Mouse (Mus musculus) CH12.LX (cell line): ENCODE results near the gene Fbxl17. TPM values are rescaled to one million over a fixed set of nuclear protein-coding genes. Genes with fewer than 3 reads are reported as not detected.

Experiments used
- DNase-seq: peaks from one replicate; pipeline ENCODE4 v3.0.0-alpha.2; 2013; ENCODE audit errors: extremely low read depth
- H3K27ac ChIP-seq: 2 replicates; pipeline ENCODE4 v1.5.1; 2012; ENCODE audit warnings: low read depth, mild to moderate bottlenecking, control low read depth, moderate library complexity; ENCODE audit not compliant: insufficient read depth
- H3K27me3 ChIP-seq: replicated peaks from 2 replicates; pipeline ENCODE3; 2012; ENCODE audit warnings: inconsistent platforms
- H3K36me3 ChIP-seq, 2 experiments: replicated peaks in 1 of 2; 2 replicates each; pipeline versions ENCODE3 to v1.6.1; 2012; ENCODE audit warnings: inconsistent platforms in 1 of 2, low read length in 1 of 2, mild to moderate bottlenecking in 1 of 2, mixed read lengths in 1 of 2, moderate library complexity in 1 of 2; ENCODE audit not compliant: control insufficient read depth in 1 of 2, insufficient read depth in 1 of 2
- H3K4me1 ChIP-seq, 2 experiments: 2 replicates each; pipeline ENCODE4 v1.6.1; 2012; ENCODE audit warnings: inconsistent platforms in 1 of 2, moderate library complexity in 1 of 2; ENCODE audit not compliant: insufficient read depth in 2 of 2, control insufficient read depth in 1 of 2
- H3K4me2 ChIP-seq: 2 replicates; pipeline ENCODE4 v1.6.1; 2012; ENCODE audit warnings: low read depth, mild to moderate bottlenecking, control low read depth; ENCODE audit not compliant: poor library complexity, insufficient read depth, severe bottlenecking
- H3K4me3 ChIP-seq, 3 experiments: fragments of 150-350 bp in 1 of 3; sonication (generic) in 1 of 3; replicated peaks in 1 of 3; 2 replicates each; pipeline versions ENCODE3 to v1.5.1; 2011 to 2012; ENCODE audit warnings: low read depth in 2 of 3, low read length in 2 of 3, mild to moderate bottlenecking in 2 of 3, moderate library complexity in 2 of 3, control low read depth in 1 of 3, improper control_type of control experiment in 1 of 3, inconsistent platforms in 1 of 3, mixed read lengths in 1 of 3; ENCODE audit not compliant: poor library complexity in 1 of 3
- H3K79me2 ChIP-seq: replicated peaks from 2 replicates; pipeline ENCODE4 v1.6.1; 2012; ENCODE audit warnings: mild to moderate bottlenecking, moderate library complexity; ENCODE audit not compliant: control insufficient read depth, poor library complexity, insufficient read depth, severe bottlenecking; ENCODE audit errors: extremely low read depth
- H3K9ac ChIP-seq: 2 replicates; pipeline ENCODE4 v1.6.1; 2012; ENCODE audit warnings: low read depth, mild to moderate bottlenecking, control low read depth, moderate library complexity; ENCODE audit not compliant: insufficient read depth
- H3K9me3 ChIP-seq: replicated peaks from 2 replicates; pipeline ENCODE3; 2012; ENCODE audit warnings: low read length, inconsistent platforms, mixed read lengths
- BHLHE40 ChIP-seq: IDR thresholded peaks from 2 replicates; pipeline ENCODE4 v1.6.1; 2011; ENCODE audit warnings: mild to moderate bottlenecking, low read depth, low read length, improper control_type of control experiment
- CHD2 ChIP-seq: IDR thresholded peaks from 2 replicates; pipeline ENCODE4 v1.6.1; 2011; ENCODE audit warnings: low read length, improper control_type of control experiment
- E2F4 ChIP-seq: IDR thresholded peaks from 2 replicates; pipeline ENCODE4 v1.6.1; 2011; ENCODE audit warnings: low read depth, low read length, improper control_type of control experiment; ENCODE audit not compliant: insufficient replicate concordance
- EP300 ChIP-seq: IDR thresholded peaks from 2 replicates; pipeline ENCODE4 v1.6.1; 2011; ENCODE audit warnings: low read length, improper control_type of control experiment
- GABPA ChIP-seq: IDR thresholded peaks from 2 replicates; pipeline ENCODE4 v1.6.1; 2012; ENCODE audit warnings: low read depth, low read length, improper control_type of control experiment, inconsistent platforms; ENCODE audit not compliant: insufficient replicate concordance
- IRF4 ChIP-seq: IDR thresholded peaks from 2 replicates; pipeline ENCODE4 v1.6.1; 2014; ENCODE audit warnings: low read depth, mild to moderate bottlenecking, inconsistent platforms, low read length, improper control_type of control experiment
- JUN ChIP-seq: IDR thresholded peaks from 2 replicates; pipeline ENCODE4 v1.6.1; 2011; ENCODE audit warnings: low read depth, mild to moderate bottlenecking, low read length, improper control_type of control experiment, moderate library complexity; ENCODE audit not compliant: insufficient read depth
- JUND ChIP-seq: conservative IDR thresholded peaks from 2 replicates; pipeline ENCODE4 v1.6.1; 2011; ENCODE audit warnings: low read depth, low read length, improper control_type of control experiment
- KAT2A ChIP-seq: IDR thresholded peaks from 2 replicates; pipeline ENCODE4 v1.6.1; 2012; ENCODE audit warnings: low read length, improper control_type of control experiment, inconsistent platforms; ENCODE audit not compliant: insufficient replicate concordance
- MAFK ChIP-seq: IDR thresholded peaks from 2 replicates; pipeline ENCODE4 v1.6.1; 2011; ENCODE audit warnings: low read length, improper control_type of control experiment; ENCODE audit not compliant: insufficient replicate concordance
- MAX ChIP-seq: IDR thresholded peaks from 2 replicates; pipeline ENCODE4 v1.6.1; 2011; ENCODE audit warnings: low read length, improper control_type of control experiment
- MYC ChIP-seq: IDR thresholded peaks from 2 replicates; pipeline ENCODE4 v1.6.1; 2011; ENCODE audit warnings: low read depth, mild to moderate bottlenecking, improper control_type of control experiment, low read length
- PAX5 ChIP-seq: IDR thresholded peaks from 2 replicates; pipeline ENCODE4 v1.6.1; 2012; ENCODE audit warnings: low read length, inconsistent platforms, mixed read lengths
- POLR2AphosphoS2 ChIP-seq: IDR thresholded peaks from 2 replicates; pipeline ENCODE4 v1.6.1; 2011; ENCODE audit warnings: low read depth, low read length, improper control_type of control experiment
- RCOR1 ChIP-seq: conservative IDR thresholded peaks from 2 replicates; pipeline ENCODE4 v1.6.1; 2012; ENCODE audit warnings: low read depth, mild to moderate bottlenecking, inconsistent platforms, low read length, improper control_type of control experiment
- SMC3 ChIP-seq: IDR thresholded peaks from 2 replicates; pipeline ENCODE4 v1.6.1; 2011; ENCODE audit warnings: low read depth, low read length, improper control_type of control experiment
- TBP ChIP-seq: conservative IDR thresholded peaks from 2 replicates; pipeline ENCODE4 v1.6.1; 2011; ENCODE audit warnings: low read depth, low read length, improper control_type of control experiment
- TCF12 ChIP-seq: IDR thresholded peaks from 2 replicates; pipeline ENCODE4 v1.6.1; 2014; ENCODE audit warnings: low read depth, mild to moderate bottlenecking, inconsistent platforms, low read length, improper control_type of control experiment
- UBTF ChIP-seq: IDR thresholded peaks from 2 replicates; pipeline ENCODE4 v1.6.1; 2012; ENCODE audit warnings: low read depth, mild to moderate bottlenecking, inconsistent platforms, low read length, improper control_type of control experiment, moderate library complexity
- USF2 ChIP-seq: conservative IDR thresholded peaks from 2 replicates; pipeline ENCODE4 v1.6.1; 2011; ENCODE audit warnings: low read depth, low read length, improper control_type of control experiment
- ZKSCAN1 ChIP-seq: IDR thresholded peaks from 2 replicates; pipeline ENCODE4 v1.6.1; 2012; ENCODE audit warnings: low read depth, inconsistent platforms, low read length, improper control_type of control experiment, borderline replicate concordance
- ZNF384 ChIP-seq: IDR thresholded peaks from 2 replicates; pipeline ENCODE4 v1.6.1; 2012; ENCODE audit warnings: low read depth, low read length, improper control_type of control experiment, inconsistent platforms
- dilution Hi-C: fragments of 300-500 bp; cut with MboI; formaldehyde crosslinking; loops from 2 replicates; pipeline ENCODE4 v1.14.3; 2020; ENCODE audit warnings: low sequenced_read_pairs; ENCODE audit not compliant: extremely low pct_unique_long_range_greater_than_20kb, extremely low pct_ligation_motif_present
- in situ Hi-C: fragments of 300-500 bp; cut with MboI; formaldehyde crosslinking; loops from 3 replicates; pipeline ENCODE4 v1.14.3; 2019; ENCODE audit warnings: low sequenced_read_pairs, low pct_ligation_motif_present, low pct_unique_long_range_greater_than_20kb, mixed read lengths
- polyA plus RNA-seq: library from polyadenylated mRNA; unstranded; fragments of >175 nt; gene quantifications from 2 replicates; pipeline ENCODE4 v1.2.1, GENCODE M21; 2012; ENCODE audit warnings: low read depth; ENCODE audit not compliant: insufficient read length
- total RNA-seq, 2 experiments: library from RNA; depleted of rRNA; stranded (reverse); fragments of 300-350 nt in 1 of 2; fragments of >200 nt in 1 of 2; gene quantifications; 2 replicates each; pipeline ENCODE4 v1.2.3; 2012 to 2014

Fbxl17 gene
- total and polyA plus RNA-seq, 3 experiments, result 4.0 to 6.9 (median 4.3) TPM

GRCm38 (mm10) chr17:63119077-63119476 is 380.7 kb downstream of the Fbxl17 start:
- dilution Hi-C loops (no loop called here), in situ Hi-C loops (no loop called here)
- H3K79me2 ChIP-seq, result no peaks in the 10 kb centered on the region
- no peaks in the 10 kb centered on the region for H3K9me3 ChIP-seq
- H3K4me3 ChIP-seq, result no peak overlapping the region
- TF ChIP-seq POLR2AphosphoS2 (no peak), MAX (no peak), JUN (no peak), CHD2 (no peak), PAX5 (no peak), TCF12 (no peak), RCOR1 (no peak), UBTF (no peak), EP300 (no peak)
- no peak for DNase-seq
- no peaks in the 10 kb centered on the region for H3K27me3 ChIP-seq
- no peak overlapping the region for H3K27ac ChIP-seq
- peaks cover 0 to 5% of the 10 kb centered on the region in 2 experiments; a peak in 1 of 4 replicates for H3K4me1 ChIP-seq
- H3K9ac ChIP-seq, result no peak overlapping the region
- no peak overlapping the region for H3K4me2 ChIP-seq
- H3K36me3 ChIP-seq, result peaks cover 0 to 6% of the 10 kb centered on the region in 2 experiments

- Histone ChIP-seq H3K36me3 (peaks cover 0 to 1% of the 10 kb centered on the region in 2 experiments), H3K27me3 (no peaks in the 10 kb centered on the region), H3K4me3 (no peak overlapping the region), H3K9me3 (no peaks in the 10 kb centered on the region), H3K79me2 (no peaks in the 10 kb centered on the region), H3K4me2 (no peak overlapping the region), H3K4me1 (no peaks in the 10 kb centered on the region), H3K27ac (no peak overlapping the region), H3K9ac (no peak overlapping the region)
- dilution Hi-C loops (no loop called here), in situ Hi-C loops (no loop called here)
- no peak for DNase-seq
- TF ChIP-seq POLR2AphosphoS2 (no peak), ZKSCAN1 (no peak), E2F4 (no peak), MAFK (no peak), USF2 (no peak), MYC (no peak), TBP (no peak), GABPA (no peak), EP300 (no peak), JUN (no peak), BHLHE40 (no peak), SMC3 (no peak), JUND (no peak), ZNF384 (no peak), KAT2A (no peak), IRF4 (no peak), RCOR1 (no peak)
- TF ChIP-seq, all 38 proteins: peak for 0
These were observed 382.7 kb downstream of the Fbxl17 start for GRCm38 (mm10) chr17:63117130-63117529.
